Mouse (Mus musculus) limb, embryonic 13.5 days (tissue): Measurements from ENCODE around the gene Sart3. TPM values are rescaled to one million over a fixed set of nuclear protein-coding genes. Genes with fewer than 3 reads are reported as not detected.

ENCODE experiments used
- ATAC-seq: fragments of 200-750 bp; cut with Nextera tagmentation; 2 replicates; pipeline ENCODE4 v1.8.0; 2017; ENCODE audit warnings: low read depth, moderate number of reproducible peaks, moderate TSS enrichment; ENCODE audit not compliant: low FRiP score
- H3K27ac ChIP-seq: fragments of 300-500 bp; sonication (generic); 2 replicates; pipeline ENCODE4 v1.5.1; 2015; ENCODE audit warnings: inconsistent platforms, mild to moderate bottlenecking, moderate library complexity
- H3K27me3 ChIP-seq: fragments of 300-500 bp; sonication (generic); 2 replicates; pipeline ENCODE4 v1.6.1; 2015; ENCODE audit warnings: mild to moderate bottlenecking, inconsistent platforms
- H3K36me3 ChIP-seq: fragments of 300-500 bp; sonication (generic); 2 replicates; pipeline ENCODE4 v1.6.1; 2015; ENCODE audit warnings: inconsistent platforms, mild to moderate bottlenecking, moderate library complexity
- H3K4me1 ChIP-seq: fragments of 300-500 bp; sonication (generic); 2 replicates; pipeline ENCODE4 v1.6.1; 2015; ENCODE audit warnings: inconsistent platforms
- H3K4me2 ChIP-seq: fragments of 300-500 bp; sonication (generic); replicated peaks from 2 replicates; pipeline ENCODE4 v1.6.1; 2015; ENCODE audit warnings: inconsistent platforms, mild to moderate bottlenecking, moderate library complexity
- H3K4me3 ChIP-seq: fragments of 300-500 bp; sonication (generic); 2 replicates; pipeline ENCODE4 v1.5.1; 2015; ENCODE audit warnings: moderate library complexity, mild to moderate bottlenecking, inconsistent platforms
- H3K9ac ChIP-seq: fragments of 300-500 bp; sonication (generic); 2 replicates; pipeline ENCODE4 v1.6.1; 2015; ENCODE audit warnings: mild to moderate bottlenecking, inconsistent platforms
- H3K9me3 ChIP-seq: fragments of 300-500 bp; sonication (generic); 2 replicates; pipeline ENCODE4 v1.6.1; 2016; ENCODE audit warnings: inconsistent platforms
- WGBS: fragments of 180-500 bp; shearing (Covaris S2); methylation state at CpG from one replicate; pipeline ENCODE4 v1.1.7; 2015; 5-methylcytosine and 5-hydroxymethylcytosine counted together
- polyA plus RNA-seq: library from polyadenylated mRNA; unstranded; fragments of >200 nt; fragmentation: Nextera tagmentation; extraction: Ambion mirVana; gene quantifications from 2 replicates; pipeline ENCODE4 v1.2.1, GENCODE M21; 2015

The Sart3 gene
- polyA plus RNA-seq, 1 experiment from 2014 or later: 59.8 TPM

GRCm38 (mm10) chr5:113712861-113713260 lies 59.4 kb downstream of the Sart3 start:
- Histone ChIP-seq H3K27ac (no peak overlapping the region), H3K36me3 (no peaks in the 10 kb centered on the region), H3K4me1 (no peaks in the 10 kb centered on the region), H3K9ac (no peak overlapping the region), H3K9me3 (no peaks in the 10 kb centered on the region), H3K27me3 (no peaks in the 10 kb centered on the region), H3K4me2 (no peak overlapping the region), H3K4me3 (no peak overlapping the region)
- 81% methylated on average over 2 of the region's 2 CpGs for WGBS
- no peak for ATAC-seq

- Histone ChIP-seq H3K27ac (no peak overlapping the region), H3K4me3 (no peak overlapping the region), H3K9me3 (no peaks in the 10 kb centered on the region), H3K9ac (no peak overlapping the region), H3K27me3 (no peaks in the 10 kb centered on the region; the same call in 1 of the 2 replicates), H3K4me2 (peak overlapping the region; percentile 14; the same call in 1 of the 2 replicates), H3K36me3 (no peaks in the 10 kb centered on the region), H3K4me1 (peaks cover 23% of the 10 kb centered on the region)
- WGBS: 35% methylated on average over 21 of the region's 21 CpGs
- peak; percentile 59; the same call in 1 of the 2 replicates for ATAC-seq
Measured at GRCm38 (mm10) chr5:113703803-113704585, 68.3 kb downstream of the Sart3 start.

- Histone ChIP-seq H3K27me3 (no peaks in the 10 kb centered on the region; the same call in 1 of the 2 replicates), H3K27ac (no peak overlapping the region), H3K9ac (no peak overlapping the region), H3K4me3 (no peak overlapping the region), H3K4me2 (no peak overlapping the region), H3K36me3 (no peaks in the 10 kb centered on the region), H3K9me3 (no peaks in the 10 kb centered on the region), H3K4me1 (peaks cover 36% of the 10 kb centered on the region)
- no peak for ATAC-seq
- WGBS: 77% methylated on average over 19 of the region's 19 CpGs
Measured at GRCm38 (mm10) chr5:113700388-113701023, 71.8 kb downstream of the Sart3 start.

- H3K27ac ChIP-seq: peak overlapping the region; percentile 95; the same call in 1 of the 2 replicates
- H3K4me1 ChIP-seq: peaks cover 34% of the 10 kb centered on the region
- H3K4me2 ChIP-seq: peak overlapping the region; percentile 52
- ATAC-seq: peak; percentile 88
- no peak overlapping the region for H3K9ac ChIP-seq
- no peaks in the 10 kb centered on the region for H3K36me3 ChIP-seq
- WGBS: 6% methylated on average over 5 of the region's 5 CpGs
- H3K4me3 ChIP-seq: no peak overlapping the region
- peaks cover 4% of the 10 kb centered on the region; the same call in 1 of the 2 replicates for H3K9me3 ChIP-seq
- H3K27me3 ChIP-seq: no peaks in the 10 kb centered on the region
Measured at GRCm38 (mm10) chr5:113694415-113694814, 77.9 kb downstream of the Sart3 start.

- Histone ChIP-seq H3K36me3 (no peaks in the 10 kb centered on the region), H3K9ac (0 out of 2 replicates have a peak overlapping the region, but pooled peaks have one; percentile 8), H3K9me3 (peaks cover 4% of the 10 kb centered on the region; the same call in 1 of the 2 replicates), H3K27ac (peak overlapping the region; percentile 95), H3K27me3 (no peaks in the 10 kb centered on the region), H3K4me1 (peaks cover 38% of the 10 kb centered on the region), H3K4me2 (peak overlapping the region; percentile 52), H3K4me3 (no peak overlapping the region)
- no peak for ATAC-seq
- 32% methylated on average over 4 of the region's 4 CpGs for WGBS
Measured at GRCm38 (mm10) chr5:113694000-113694399, 78.3 kb downstream of the Sart3 start.

GRCm38 (mm10) chr5:113693196-113693755 lies 79.0 kb downstream of the Sart3 start:
- H3K36me3 ChIP-seq: no peaks in the 10 kb centered on the region
- H3K4me3 ChIP-seq: no peak overlapping the region
- no peak for ATAC-seq
- H3K4me2 ChIP-seq: no peak overlapping the region
- no peak overlapping the region for H3K9ac ChIP-seq
- H3K27me3 ChIP-seq: no peaks in the 10 kb centered on the region
- peaks cover 46% of the 10 kb centered on the region for H3K4me1 ChIP-seq
- WGBS: 93% methylated on average over 8 of the region's 8 CpGs
- peaks cover 4% of the 10 kb centered on the region; the same call in 1 of the 2 replicates for H3K9me3 ChIP-seq
- H3K27ac ChIP-seq: no peak overlapping the region

Other genes with a start within 250 kb of the Sart3 start
- 3.6 and 3.7 TPM in 2 replicates for gene Cmklr1, start 122.1 kb downstream of the Sart3 start, polyA plus RNA-seq
- gene 1700069L16Rik, start 47.7 kb downstream of the Sart3 start, polyA plus RNA-seq: not detected in 2 replicates
- 5.8 and 6.4 TPM in 2 replicates for gene Ficd, start 36.7 kb downstream of the Sart3 start, polyA plus RNA-seq
- gene Iscu, start 238 bp upstream of the Sart3 start, polyA plus RNA-seq: 96.3 and 98.5 TPM in 2 replicates
- 221 and 237 TPM in 2 replicates for gene Tmem119, start 28.0 kb upstream of the Sart3 start, polyA plus RNA-seq
- 2.5 TPM in 2 replicates for gene Selplg, start 60.1 kb upstream of the Sart3 start, polyA plus RNA-seq
- 83.1 and 90.2 TPM in 2 replicates for gene Coro1c, start 136.2 kb upstream of the Sart3 start, polyA plus RNA-seq
- 15.9 and 18.7 TPM in 2 replicates for gene Ssh1, start 221.4 kb upstream of the Sart3 start, polyA plus RNA-seq
- gene Dao, start 231.2 kb upstream of the Sart3 start, polyA plus RNA-seq: not detected in 2 replicates